ENCODE assay signal across 8 mouse cellular contexts in genomic region chr1:176834880-176835279, GRCm38 (mm10). TPM values are rescaled to one million over a fixed set of nuclear protein-coding genes. Genes with fewer than 3 reads are reported as not detected.
A peak's percentile ranks its signal among the peaks of the same experiment; 100 is the strongest.
DNase-seq lines count a peak whose midpoint lies in the region; ATAC-seq and TF ChIP-seq lines count a peak whose summit lies in the region.
"Had no signal": no experiment of that assay in that cellular context is flagged by ENCODE, and none has a peak within 500 bp of the region (broad histone marks: within the 10 kb centered on the region; RNA-seq: fewer than 3 reads in every experiment).

No protein-coding gene starts in this region.

- H3K4me1 ChIP-seq in kidney, embryonic 15.5 days, result peaks cover 7% of the 10 kb centered on the region; the same call in 1 of the 2 replicates
- H3K4me1 ChIP-seq in brown adipose tissue, adult 24 weeks (ENCODE audit: control insufficient read depth, insufficient read depth, insufficient read length, low read length), result peaks cover 3% of the 10 kb centered on the region; the same call in 1 of the 2 replicates
- peaks cover 6% of the 10 kb centered on the region; the same call in 1 of the 2 replicates for H3K4me1 ChIP-seq in heart, embryonic 16.5 days (ENCODE audit: control insufficient read depth, insufficient read depth, low read length)
- no peaks in the 10 kb centered on the region for H3K4me1 ChIP-seq in midbrain, postnatal 0 days (ENCODE audit: insufficient read depth, low read length)

- WGBS in kidney, embryonic 15.5 days, result 70% methylated on average over 6 of the region's 6 CpGs
- WGBS in heart, embryonic 16.5 days, result 40% methylated on average over 6 of the region's 6 CpGs
- WGBS in midbrain, postnatal 0 days, result 55% methylated on average over 6 of the region's 6 CpGs

- no peak for ATAC-seq in kidney, embryonic 15.5 days (replicated peaks; ENCODE audit: low FRiP score)
- ATAC-seq in heart, embryonic 16.5 days (replicated peaks; ENCODE audit: extremely low read depth, insufficient read depth, low FRiP score), result no peak
- ATAC-seq in midbrain, postnatal 0 days (ENCODE audit: low FRiP score), result no peak

- H3K4me3 ChIP-seq in kidney, embryonic 15.5 days (replicated peaks), result peak overlapping the region; percentile 44; the same call in 1 of the 2 replicates
- H3K4me3 ChIP-seq in brown adipose tissue, adult 24 weeks (ENCODE audit: insufficient read depth, low read depth, low read length), result peak overlapping the region; percentile 54
- peak overlapping the region; percentile 59 for H3K4me3 ChIP-seq in heart, embryonic 16.5 days (ENCODE audit: low read length)
- H3K4me3 ChIP-seq in midbrain, postnatal 0 days (ENCODE audit: low read depth, low read length), result no peak overlapping the region

- TF ChIP-seq CTCF in midbrain, postnatal 0 days (IDR thresholded peaks at IDR 0.05), result no peak

- H3K9ac ChIP-seq in kidney, embryonic 15.5 days, result no peak overlapping the region
- no peak overlapping the region for H3K9ac ChIP-seq in heart, embryonic 16.5 days (ENCODE audit: low read length)
- H3K9ac ChIP-seq in midbrain, postnatal 0 days (replicated peaks; ENCODE audit: low read length, poor library complexity, severe bottlenecking), result no peak overlapping the region

- DNase-seq in kidney, postnatal 36 days, result no peak
- no peak for DNase-seq in midbrain, postnatal 0 days (ENCODE audit: low spot score)
- DNase-seq in right cerebral cortex, adult 18-20 months, result no peak
- no peak for DNase-seq in left cerebral cortex, adult 18-20 months (ENCODE audit: low spot score in 2 of 2)
- DNase-seq: kidney, postnatal 25 days had no signal

- H3K27ac ChIP-seq in kidney, embryonic 15.5 days, result no peak overlapping the region
- peak overlapping the region; percentile 69 for H3K27ac ChIP-seq in brown adipose tissue, adult 24 weeks (replicated peaks; ENCODE audit: low read depth, low read length)
- H3K27ac ChIP-seq in heart, embryonic 16.5 days (ENCODE audit: low read length), result no peak overlapping the region
- no peak overlapping the region for H3K27ac ChIP-seq in midbrain, postnatal 0 days (ENCODE audit: low read depth, low read length)

- H3K4me2 ChIP-seq in kidney, embryonic 15.5 days, result peak overlapping the region; percentile 88; the same call in 1 of the 2 replicates
- H3K4me2 ChIP-seq in heart, embryonic 16.5 days (ENCODE audit: low read depth, low read length), result peak overlapping the region; percentile 93
- H3K4me2 ChIP-seq in midbrain, postnatal 0 days (ENCODE audit: low read depth, low read length, poor library complexity, severe bottlenecking), result peak overlapping the region; percentile 66; the same call in 1 of the 2 replicates

- peaks cover 11% of the 10 kb centered on the region; the same call in 1 of the 2 replicates for H3K27me3 ChIP-seq in kidney, embryonic 15.5 days
- no peaks in the 10 kb centered on the region for H3K27me3 ChIP-seq in heart, embryonic 16.5 days (ENCODE audit: control insufficient read depth, insufficient read depth, low read length)
- no peaks in the 10 kb centered on the region for H3K27me3 ChIP-seq in midbrain, postnatal 0 days (ENCODE audit: insufficient read depth, low read length)

- no peaks in the 10 kb centered on the region for H3K9me3 ChIP-seq in kidney, embryonic 15.5 days (replicated peaks)
- no peaks in the 10 kb centered on the region for H3K9me3 ChIP-seq in heart, embryonic 16.5 days (replicated peaks; ENCODE audit: control insufficient read depth, low read length)
- no peaks in the 10 kb centered on the region for H3K9me3 ChIP-seq in midbrain, postnatal 0 days (ENCODE audit: low read length)

- H3K36me3 ChIP-seq in kidney, embryonic 15.5 days, result no peaks in the 10 kb centered on the region
- no peaks in the 10 kb centered on the region for H3K36me3 ChIP-seq in heart, embryonic 16.5 days (ENCODE audit: control insufficient read depth, insufficient read depth)
- H3K36me3 ChIP-seq in midbrain, postnatal 0 days (ENCODE audit: insufficient read depth, low read length), result no peaks in the 10 kb centered on the region

RNA-seq across cellular contexts. Expression of gene Sdccag8, which starts 20.4 kb away (rescaled TPM):
- polyA plus RNA-seq in kidney, embryonic 15.5 days (2015; fragmentation: Nextera tagmentation; extraction: Ambion mirVana), result 17.1 and 17.3 TPM in 2 replicates
- polyA plus RNA-seq in brown adipose tissue, adult 24 weeks (2012; ENCODE audit: insufficient read depth, insufficient read length, missing spikeins), result 4.2 and 7.5 TPM in 2 replicates
- 11.1 and 11.5 TPM in 2 replicates for polyA plus RNA-seq in heart, embryonic 16.5 days (2015; fragmentation: Nextera tagmentation; extraction: Ambion mirVana)
- 6.1 and 7.7 TPM in 2 replicates for total RNA-seq in midbrain, postnatal 0 days (2014; rRNA removed)
- 26.8 and 27.0 TPM in 2 replicates for polyA plus RNA-seq in midbrain, postnatal 0 days (2015; fragmentation: Nextera tagmentation; extraction: Ambion mirVana)
- total RNA-seq in left cerebral cortex, adult 18-20 months (2021), result 10 to 100 TPM; 16.4 to 17.4 TPM

RNA-seq across cellular contexts. Expression of gene Cep170, which starts 21.0 kb away (rescaled TPM):
- polyA plus RNA-seq in kidney, embryonic 15.5 days (2015; fragmentation: Nextera tagmentation; extraction: Ambion mirVana), result 21.5 and 21.9 TPM in 2 replicates
- 13.2 and 15.1 TPM in 2 replicates for polyA plus RNA-seq in brown adipose tissue, adult 24 weeks (2012; ENCODE audit: insufficient read depth, insufficient read length, missing spikeins)
- polyA plus RNA-seq in heart, embryonic 16.5 days (2015; fragmentation: Nextera tagmentation; extraction: Ambion mirVana), result 16.2 and 16.7 TPM in 2 replicates
- total RNA-seq in midbrain, postnatal 0 days (2014; rRNA removed), result 165 and 217 TPM in 2 replicates
- polyA plus RNA-seq in midbrain, postnatal 0 days (2015; fragmentation: Nextera tagmentation; extraction: Ambion mirVana), result 78.7 and 83.1 TPM in 2 replicates
- total RNA-seq in left cerebral cortex, adult 18-20 months (2021), result 10 to 100 TPM; 95.2 to 95.5 TPM
